Mouse (Mus musculus) liver, embryonic 14.5 days (tissue): ENCODE data around the gene Slc28a1.

Experiments used
- CTCF ChIP-seq: IDR thresholded peaks from 2 replicates; pipeline ENCODE4 v1.5.1; 2016; ENCODE audit warnings: antibody characterized with exemption, low read depth, control low read depth
- EP300 ChIP-seq: IDR thresholded peaks from 2 replicates; pipeline ENCODE4 v1.6.1; 2016; ENCODE audit warnings: antibody characterized with exemption, low read depth

GRCm38 (mm10) chr7:81122808-81123207 is 8.2 kb downstream of the Slc28a1 start:
- TF ChIP-seq CTCF (no peak), EP300 (no peak)
